Mouse (Mus musculus): ENCODE results near the gene Fastk. TPM values are rescaled to one million over a fixed set of nuclear protein-coding genes. Genes with fewer than 3 reads are reported as not detected.

Gene Fastk
- total RNA-seq, 2 experiments from 2014 or later = 288 to 330 TPM

DNA sequence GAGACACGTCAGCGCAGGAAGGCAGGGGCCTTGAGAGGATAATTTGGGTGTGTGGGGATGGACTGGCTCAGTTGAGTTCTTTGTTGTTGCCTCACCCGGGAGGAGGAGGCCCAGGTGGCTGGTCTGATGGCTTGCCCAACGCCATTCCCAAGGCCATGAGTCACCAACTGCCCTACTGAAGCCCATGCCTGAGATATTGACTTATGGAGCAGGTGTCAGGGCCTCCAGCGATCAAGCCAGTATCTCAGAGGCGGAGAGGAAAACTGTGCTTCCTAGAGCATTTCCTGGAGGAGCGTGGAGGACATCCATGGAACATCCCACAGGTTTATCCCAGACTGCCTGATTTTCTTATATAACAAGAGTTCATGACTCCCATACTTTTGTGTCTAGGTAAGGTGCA is 52.4 kb downstream of the Fastk start:
- no peak for DNase-seq

DNA sequence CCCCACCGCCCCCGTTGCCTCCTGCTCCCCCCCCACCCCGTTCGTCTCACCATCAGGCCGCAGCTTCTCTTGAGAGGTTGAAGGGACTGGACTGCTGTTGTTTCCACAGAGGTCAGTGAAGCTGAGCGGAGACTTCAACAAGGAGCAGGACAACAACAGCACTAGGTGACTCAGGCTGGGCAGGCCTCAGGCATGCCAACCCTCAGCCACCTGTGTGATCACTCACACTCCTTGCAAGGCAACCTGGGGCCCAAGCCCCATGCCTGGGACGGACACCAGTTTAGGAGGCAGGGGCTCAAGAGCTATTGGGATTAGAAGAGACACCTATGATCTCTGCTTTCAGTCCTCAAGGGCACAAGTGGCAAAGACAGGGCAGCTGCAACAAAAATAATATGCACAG is 53.2 kb downstream of the Fastk start, which contains the start of gene Atg9b:
Gene Atg9b (minus strand): TSS at position 280 of the 400 bp plus-strand sequence.
- no peak for DNase-seq

DNA sequence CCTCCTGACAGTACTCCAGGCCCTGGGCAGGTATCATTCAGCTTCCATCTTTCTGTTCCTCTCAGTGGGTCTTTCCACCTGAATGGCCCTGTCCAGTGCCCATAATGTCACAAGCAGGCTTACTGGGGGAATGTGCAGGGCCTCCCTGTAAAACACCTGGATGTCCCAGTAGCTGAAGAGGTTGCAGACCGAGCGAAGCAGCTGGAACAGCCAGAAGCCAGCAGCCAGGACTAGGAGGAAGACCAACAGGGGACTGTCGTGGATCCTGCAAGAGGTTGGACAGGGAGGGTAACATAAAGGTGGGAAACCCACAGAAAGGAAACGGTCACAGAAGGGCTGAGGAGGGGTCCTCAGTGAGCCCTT is 55.4 kb downstream of the Fastk start:
- DNase-seq = no peak

DNA sequence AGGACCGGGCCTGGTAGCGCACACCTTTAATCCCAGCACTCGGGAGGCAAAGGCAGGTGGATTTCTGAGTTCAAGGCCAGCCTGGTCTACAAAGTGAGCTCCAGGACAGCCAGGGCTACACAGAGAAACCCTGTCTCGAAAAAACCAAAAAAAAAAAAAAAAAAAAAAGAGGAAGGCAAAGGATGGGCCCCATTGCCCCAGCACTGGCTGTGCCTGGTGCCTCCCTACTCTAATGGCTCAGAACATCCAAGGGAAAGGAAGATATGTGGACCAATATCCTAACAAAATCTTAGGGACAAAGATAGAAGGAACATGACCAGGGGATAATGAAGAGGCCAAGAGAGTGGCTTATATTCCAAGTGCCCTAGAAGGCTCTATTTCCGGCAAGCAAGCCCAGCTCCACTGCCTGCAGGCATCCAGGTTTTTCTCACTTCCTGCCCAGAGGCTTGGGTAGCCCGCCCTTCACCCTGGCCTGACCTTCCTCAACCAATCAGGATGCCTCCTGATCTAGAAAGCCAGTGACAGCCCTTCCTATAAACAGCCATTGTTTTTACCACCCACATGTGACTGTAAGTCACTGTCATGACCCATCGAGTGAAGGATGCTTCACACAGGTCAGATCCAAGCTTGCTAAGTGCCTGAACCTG is 56.0 kb downstream of the Fastk start:
- DNase-seq = peak in 1 of 2 experiments; percentile 57

Other genes with a start within 250 kb of the Fastk start
- 10 to 100 TPM; 52.6 to 61.1 TPM for gene Kcnh2, start 93.7 kb downstream of the Fastk start, total RNA-seq (2021)
- 10 to 100 TPM; 21.8 to 22.6 TPM for gene Nos3, start 80.5 kb downstream of the Fastk start, total RNA-seq (2021)
- gene Atg9b, start 53.1 kb downstream of the Fastk start, total RNA-seq (2021) = 1 to 10 TPM in 1 of 2 experiments, under 1 TPM in 1; 0.75 to 1.4 TPM
- gene Abcb8, start 51.6 kb downstream of the Fastk start, total RNA-seq (2021) = 10 to 100 TPM; 87.2 to 90.7 TPM
- gene Asic3, start 31.9 kb downstream of the Fastk start, total RNA-seq (2021) = not detected
- gene Cdk5, start 21.8 kb downstream of the Fastk start, total RNA-seq (2021) = 10 to 100 TPM; 19.3 to 23.0 TPM
- 10 to 100 TPM; 25.5 to 30.3 TPM for gene Slc4a2, start 21.4 kb downstream of the Fastk start, total RNA-seq (2021)
- 10 to 100 TPM; 10.7 to 10.8 TPM for gene Tmub1, start 2.6 kb upstream of the Fastk start, total RNA-seq (2021)
- 10 to 100 TPM; 89.1 to 98.9 TPM for gene Agap3, start 6.9 kb upstream of the Fastk start, total RNA-seq (2021)
- not detected for gene Gbx1, start 81.9 kb upstream of the Fastk start, total RNA-seq (2021)
- gene Asb10, start 95.7 kb upstream of the Fastk start, total RNA-seq (2021) = 10 to 100 TPM; 83.7 to 90.6 TPM
- gene 4931409K22Rik, start 111.5 kb upstream of the Fastk start, total RNA-seq (2021) = not detected
- gene Abcf2, start 132.2 kb upstream of the Fastk start, total RNA-seq (2021) = 10 to 100 TPM; 53.5 to 54.9 TPM
- 1 to 10 TPM; 5.8 to 6.9 TPM for gene Chpf2, start 141.5 kb upstream of the Fastk start, total RNA-seq (2021)
- gene Smarcd3, start 179.1 kb upstream of the Fastk start, total RNA-seq (2021) = 10 to 100 TPM; 56.5 to 59.8 TPM
- 10 to 100 TPM; 35.4 to 41.2 TPM for gene Nub1, start 240.2 kb upstream of the Fastk start, total RNA-seq (2021)